In genomic region chr6:92441205-92441604, GRCm38 (mm10) we compare ENCODE assay signal across 8 mouse cellular contexts.
DNase-seq lines count a peak whose midpoint lies in the region; ATAC-seq lines count a peak whose summit lies in the region.

No protein-coding gene starts in this region.

- H3K4me1 ChIP-seq in forebrain, embryonic 11.5 days (replicated peaks; ENCODE audit: control insufficient read depth, insufficient read depth, low read length): no peaks in the 10 kb centered on the region
- no peaks in the 10 kb centered on the region for H3K4me1 ChIP-seq in forebrain, embryonic 13.5 days
- no peaks in the 10 kb centered on the region for H3K4me1 ChIP-seq in midbrain, embryonic 11.5 days (ENCODE audit: control insufficient read depth, insufficient read depth, low read length)
- no peaks in the 10 kb centered on the region for H3K4me1 ChIP-seq in midbrain, embryonic 15.5 days
- H3K4me1 ChIP-seq in hindbrain, embryonic 12.5 days: 0 out of 2 replicates have a peak, but pooled peaks cover 6% of the 10 kb centered on the region

- no peak overlapping the region for H3K9ac ChIP-seq in forebrain, embryonic 11.5 days (ENCODE audit: low read length)
- H3K9ac ChIP-seq in forebrain, embryonic 13.5 days: no peak overlapping the region
- H3K9ac ChIP-seq in midbrain, embryonic 11.5 days (ENCODE audit: low read length): no peak overlapping the region
- no peak overlapping the region for H3K9ac ChIP-seq in midbrain, embryonic 15.5 days
- no peak overlapping the region for H3K9ac ChIP-seq in hindbrain, embryonic 12.5 days

- H3K4me2 ChIP-seq in forebrain, embryonic 11.5 days (ENCODE audit: low read depth, low read length, severe bottlenecking): no peak overlapping the region
- H3K4me2 ChIP-seq in forebrain, embryonic 13.5 days: no peak overlapping the region
- no peak overlapping the region for H3K4me2 ChIP-seq in midbrain, embryonic 11.5 days
- H3K4me2 ChIP-seq in midbrain, embryonic 15.5 days: no peak overlapping the region
- H3K4me2 ChIP-seq in hindbrain, embryonic 12.5 days (replicated peaks): no peak overlapping the region

- no peak for ATAC-seq in forebrain, embryonic 11.5 days (replicated peaks; ENCODE audit: low FRiP score)
- no peak for ATAC-seq in forebrain, embryonic 13.5 days
- no peak for ATAC-seq in midbrain, embryonic 11.5 days (ENCODE audit: low FRiP score)
- no peak for ATAC-seq in midbrain, embryonic 15.5 days (replicated peaks)
- no peak for ATAC-seq in monocyte, adult 5-6 weeks (replicated peaks; ENCODE audit: insufficient number of reproducible peaks, low FRiP score, low TSS enrichment, poor library complexity, severe bottlenecking)
- ATAC-seq in hindbrain, embryonic 12.5 days (ENCODE audit: low FRiP score): no peak

- peak; percentile 56 for DNase-seq in forebrain, embryonic 11.5 days (ENCODE audit: low spot score)
- peak; percentile 83 for DNase-seq in midbrain, embryonic 11.5 days (ENCODE audit: low spot score, missing footprints)
- peak; percentile 9 to 11 for DNase-seq in cerebellum, postnatal 36 days
- peak; percentile 30 to 53 for DNase-seq in lung, adult 18-20 months

- H3K4me3 ChIP-seq in forebrain, embryonic 11.5 days (ENCODE audit: low read depth, low read length): no peak overlapping the region
- no peak overlapping the region for H3K4me3 ChIP-seq in forebrain, embryonic 13.5 days
- H3K4me3 ChIP-seq in midbrain, embryonic 11.5 days (ENCODE audit: low read depth, low read length): no peak overlapping the region
- H3K4me3 ChIP-seq in midbrain, embryonic 15.5 days: no peak overlapping the region
- H3K4me3 ChIP-seq in hindbrain, embryonic 12.5 days: no peak overlapping the region

- no peaks in the 10 kb centered on the region for H3K36me3 ChIP-seq in forebrain, embryonic 11.5 days (ENCODE audit: control insufficient read depth, insufficient read depth, low read length)
- H3K36me3 ChIP-seq in forebrain, embryonic 13.5 days (ENCODE audit: poor library complexity, severe bottlenecking): no peaks in the 10 kb centered on the region
- no peaks in the 10 kb centered on the region for H3K36me3 ChIP-seq in midbrain, embryonic 11.5 days (ENCODE audit: control insufficient read depth, insufficient read depth, low read length)
- H3K36me3 ChIP-seq in midbrain, embryonic 15.5 days (replicated peaks): no peaks in the 10 kb centered on the region
- H3K36me3 ChIP-seq in hindbrain, embryonic 12.5 days: no peaks in the 10 kb centered on the region

- H3K27ac ChIP-seq in forebrain, embryonic 11.5 days (ENCODE audit: low read depth, low read length): no peak overlapping the region
- H3K27ac ChIP-seq in forebrain, embryonic 13.5 days: no peak overlapping the region
- H3K27ac ChIP-seq in midbrain, embryonic 11.5 days (ENCODE audit: low read depth, low read length): no peak overlapping the region
- H3K27ac ChIP-seq in midbrain, embryonic 15.5 days: no peak overlapping the region
- no peak overlapping the region for H3K27ac ChIP-seq in hindbrain, embryonic 12.5 days

- H3K9me3 ChIP-seq in forebrain, embryonic 11.5 days (ENCODE audit: control insufficient read depth, low read length): no peaks in the 10 kb centered on the region
- H3K9me3 ChIP-seq in forebrain, embryonic 13.5 days (replicated peaks): no peaks in the 10 kb centered on the region
- H3K9me3 ChIP-seq in midbrain, embryonic 11.5 days (ENCODE audit: control insufficient read depth, low read length): no peaks in the 10 kb centered on the region
- H3K9me3 ChIP-seq in midbrain, embryonic 15.5 days: no peaks in the 10 kb centered on the region
- no peaks in the 10 kb centered on the region for H3K9me3 ChIP-seq in hindbrain, embryonic 12.5 days (replicated peaks)

- WGBS in forebrain, embryonic 11.5 days: 45% methylated on average over 2 of the region's 3 CpGs
- 68% methylated on average over 3 of the region's 3 CpGs for WGBS in forebrain, embryonic 13.5 days
- WGBS in midbrain, embryonic 11.5 days: 53% methylated on average over 2 of the region's 3 CpGs
- WGBS in midbrain, embryonic 15.5 days: 63% methylated on average over 3 of the region's 3 CpGs
- WGBS in hindbrain, embryonic 12.5 days: 65% methylated on average over 3 of the region's 3 CpGs

- H3K27me3 ChIP-seq in forebrain, embryonic 11.5 days (ENCODE audit: control insufficient read depth, insufficient read depth, low read length): no peaks in the 10 kb centered on the region
- H3K27me3 ChIP-seq in forebrain, embryonic 13.5 days: no peaks in the 10 kb centered on the region
- no peaks in the 10 kb centered on the region for H3K27me3 ChIP-seq in midbrain, embryonic 11.5 days (ENCODE audit: control insufficient read depth, insufficient read depth, low read length)
- H3K27me3 ChIP-seq in midbrain, embryonic 15.5 days (replicated peaks): no peaks in the 10 kb centered on the region
- H3K27me3 ChIP-seq in hindbrain, embryonic 12.5 days: no peaks in the 10 kb centered on the region

Comparison
In these comparisons a context has a peak if more than half of its experiments do, and no peak if none do; other contexts are left out.
1. DNase-seq: peak in every context shown above with its lines; median percentile 83 in midbrain, embryonic 11.5 days; 56 in forebrain, embryonic 11.5 days; 42 in lung, adult 18-20 months; 10 in cerebellum, postnatal 36 days.